Mouse (Mus musculus) T-helper 2 cell (primary cell): Measurements from ENCODE around the gene Gng10.

ENCODE experiments used
- in situ Hi-C: fragments of 300-600 bp; cut with MboI, MseI; formaldehyde crosslinking; loops from one replicate; pipeline ENCODE4 v1.15.1; 2025; ENCODE audit warnings: high pct_unique_total_duplicates

Gng10 gene

GRCm38 (mm10) chr4:59011446-59011845, 23.4 kb upstream of the Gng10 start:
- in situ Hi-C loops = no loop called here

GRCm38 (mm10) chr4:59015181-59015580, 19.7 kb upstream of the Gng10 start:
- in situ Hi-C loops = no loop called here

GRCm38 (mm10) chr4:59016922-59017321, 18.0 kb upstream of the Gng10 start:
- in situ Hi-C loops = no loop called here

- in situ Hi-C loops = no loop called here
Measured at GRCm38 (mm10) chr4:59034325-59034917, 467 bp upstream of the Gng10 start.

- in situ Hi-C loops = loop anchor here (5.0 kb wide), 2 partner anchors 39 to 736 kb away; partner anchors contain the start of gene Dnajc25
Measured at GRCm38 (mm10) chr4:59035786-59036350, 980 bp downstream of the Gng10 start.

GRCm38 (mm10) chr4:59036490-59037127, 1.7 kb downstream of the Gng10 start:
- in situ Hi-C loops = loop anchor here (5.0 kb wide), 2 partner anchors 39 to 736 kb away; partner anchors contain the start of gene Dnajc25

GRCm38 (mm10) chr4:59037525-59037924, 2.6 kb downstream of the Gng10 start:
- in situ Hi-C loops = loop anchor here (5.0 kb wide), 2 partner anchors 40 to 735 kb away; partner anchors contain the start of gene Dnajc25

GRCm38 (mm10) chr4:59040397-59041287, 5.8 kb downstream of the Gng10 start:
- in situ Hi-C loops = no loop called here

GRCm38 (mm10) chr4:59043074-59043473, 8.2 kb downstream of the Gng10 start:
- in situ Hi-C loops = no loop called here

GRCm38 (mm10) chr4:59043891-59044290, 9.0 kb downstream of the Gng10 start:
- in situ Hi-C loops = no loop called here

GRCm38 (mm10) chr4:59047222-59047621, 12.3 kb downstream of the Gng10 start:
- in situ Hi-C loops = no loop called here

- in situ Hi-C loops = no loop called here
Measured at GRCm38 (mm10) chr4:59051081-59051480, 16.2 kb downstream of the Gng10 start.

- in situ Hi-C loops = no loop called here
Measured at GRCm38 (mm10) chr4:59057929-59058328, 23.0 kb downstream of the Gng10 start.

GRCm38 (mm10) chr4:59062526-59062925, 27.6 kb downstream of the Gng10 start:
- in situ Hi-C loops = no loop called here

GRCm38 (mm10) chr4:59069276-59069675, 34.4 kb downstream of the Gng10 start:
- in situ Hi-C loops = no loop called here

GRCm38 (mm10) chr4:59083430-59083829, 48.5 kb downstream of the Gng10 start:
- in situ Hi-C loops = no loop called here

- in situ Hi-C loops = no loop called here
Measured at GRCm38 (mm10) chr4:59089391-59089790, 54.5 kb downstream of the Gng10 start.
